Mouse (Mus musculus): ENCODE data around the gene Hs2st1. TPM values are rescaled to one million over a fixed set of nuclear protein-coding genes. Genes with fewer than 3 reads are reported as not detected.

The Hs2st1 gene
- polyA plus RNA-seq, 1 experiment: 3.0 TPM

DNA sequence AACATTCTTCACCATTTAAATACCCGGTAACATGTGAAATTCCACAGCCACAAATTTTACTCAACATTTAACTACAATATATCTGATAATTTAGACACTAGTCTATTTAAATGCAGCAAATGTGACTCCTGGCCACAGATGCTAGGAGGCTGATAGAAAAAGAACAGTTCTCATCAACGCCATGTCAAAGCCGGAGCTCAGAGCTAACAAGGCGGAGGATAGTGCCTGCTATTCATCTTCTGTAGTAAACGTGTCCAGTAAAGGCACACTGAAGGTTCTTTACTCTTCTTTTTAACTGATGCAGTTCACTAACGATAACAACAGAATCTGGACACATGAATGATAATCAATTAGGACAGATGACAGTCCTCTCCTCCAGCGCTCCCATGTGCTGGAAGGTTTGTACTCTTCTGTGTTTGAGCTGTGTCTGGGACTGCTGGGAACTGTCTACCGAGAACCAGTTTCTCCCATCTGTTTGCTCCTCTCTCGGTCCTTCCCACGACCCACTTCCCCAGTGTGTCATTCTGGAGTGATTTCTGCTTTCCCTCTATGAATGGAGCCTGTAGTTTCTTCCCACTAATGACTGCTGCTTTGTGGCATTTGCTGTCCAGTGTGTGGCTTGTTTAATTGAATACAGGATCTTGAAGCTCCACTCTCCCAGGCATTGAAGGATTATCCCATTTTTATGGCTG lies 50.3 kb downstream of the Hs2st1 start:
- Histone ChIP-seq H3K4me1 (ENCODE audit: control insufficient read depth, insufficient read depth, low read length) (no peaks in the 10 kb centered on the region), H3K27me3 (ENCODE audit: control insufficient read depth, insufficient read depth, low read length) (no peaks in the 10 kb centered on the region), H3K4me3 (ENCODE audit: control insufficient read depth, low read depth, low read length) (no peak overlapping the region), H3K36me3 (ENCODE audit: control insufficient read depth, insufficient read depth, low read length) (no peaks in the 10 kb centered on the region), H3K27ac (ENCODE audit: control insufficient read depth, insufficient read depth, low read depth, low read length) (no peak overlapping the region)
- TF ChIP-seq CTCF (IDR thresholded peaks at IDR 0.05; ENCODE audit: control insufficient read depth, insufficient read depth, insufficient replicate concordance, low read depth, low read length) (no peak), POLR2A (IDR thresholded peaks at IDR 0.05; ENCODE audit: control insufficient read depth, low read depth, low read length) (no peak)

DNA sequence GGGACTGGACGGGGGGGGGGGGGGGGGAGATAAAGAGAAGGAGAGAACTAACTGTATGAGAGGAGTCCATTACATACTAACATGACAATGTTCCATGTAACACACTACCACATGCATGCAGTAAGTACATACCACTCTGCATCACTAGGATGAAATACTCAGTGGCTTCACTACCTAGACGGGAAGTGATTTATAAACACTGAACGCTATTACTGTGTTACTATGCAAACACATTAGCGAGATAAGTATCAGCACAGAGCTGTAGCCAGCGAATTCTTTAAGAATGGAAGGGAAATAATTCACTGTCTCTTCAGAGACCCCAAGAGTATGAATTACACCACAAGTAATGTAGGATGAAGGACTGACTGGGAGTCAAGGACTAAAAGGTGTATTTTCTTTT lies 51.1 kb downstream of the Hs2st1 start:
- no peak overlapping the region for H3K4me3 ChIP-seq (ENCODE audit: control insufficient read depth, low read depth, low read length)
- H3K36me3 ChIP-seq (ENCODE audit: control insufficient read depth, insufficient read depth, low read length): no peaks in the 10 kb centered on the region
- H3K27me3 ChIP-seq (ENCODE audit: control insufficient read depth, insufficient read depth, low read length): no peaks in the 10 kb centered on the region
- no peaks in the 10 kb centered on the region for H3K4me1 ChIP-seq (ENCODE audit: control insufficient read depth, insufficient read depth, low read length)
- TF ChIP-seq CTCF (IDR thresholded peaks at IDR 0.05; ENCODE audit: control insufficient read depth, insufficient read depth, insufficient replicate concordance, low read depth, low read length) (no peak), POLR2A (IDR thresholded peaks at IDR 0.05; ENCODE audit: control insufficient read depth, low read depth, low read length) (no peak)
- H3K27ac ChIP-seq (ENCODE audit: control insufficient read depth, insufficient read depth, low read depth, low read length): no peak overlapping the region

DNA sequence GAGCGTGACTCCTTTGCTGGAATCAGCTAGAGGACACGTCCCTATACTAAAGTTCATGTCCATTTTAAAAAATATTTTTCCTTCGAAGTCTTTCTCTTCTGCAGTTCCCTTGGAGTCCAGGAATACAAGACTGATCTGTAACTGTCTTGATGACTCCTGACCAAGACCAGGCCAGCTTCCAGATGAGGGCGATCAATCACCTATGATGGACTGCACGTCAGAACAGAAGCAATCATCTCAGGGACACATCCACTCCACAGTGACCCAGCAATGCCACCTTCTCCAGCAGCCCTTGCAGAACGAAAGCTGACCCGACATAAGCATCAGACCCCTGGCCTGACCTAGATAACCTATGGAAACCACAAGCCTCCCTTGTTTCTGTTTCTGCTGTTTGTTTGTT lies 54.7 kb downstream of the Hs2st1 start:
- Histone ChIP-seq H3K36me3 (ENCODE audit: control insufficient read depth, insufficient read depth, low read length) (no peaks in the 10 kb centered on the region), H3K4me1 (ENCODE audit: control insufficient read depth, insufficient read depth, low read length) (no peaks in the 10 kb centered on the region), H3K27me3 (ENCODE audit: control insufficient read depth, insufficient read depth, low read length) (no peaks in the 10 kb centered on the region), H3K4me3 (ENCODE audit: control insufficient read depth, low read depth, low read length) (no peak overlapping the region), H3K27ac (ENCODE audit: control insufficient read depth, insufficient read depth, low read depth, low read length) (no peak overlapping the region)
- no peak for TF ChIP-seq CTCF (IDR thresholded peaks at IDR 0.05; ENCODE audit: control insufficient read depth, insufficient read depth, insufficient replicate concordance, low read depth, low read length)
- TF ChIP-seq POLR2A (IDR thresholded peaks at IDR 0.05; ENCODE audit: control insufficient read depth, low read depth, low read length): no peak

DNA sequence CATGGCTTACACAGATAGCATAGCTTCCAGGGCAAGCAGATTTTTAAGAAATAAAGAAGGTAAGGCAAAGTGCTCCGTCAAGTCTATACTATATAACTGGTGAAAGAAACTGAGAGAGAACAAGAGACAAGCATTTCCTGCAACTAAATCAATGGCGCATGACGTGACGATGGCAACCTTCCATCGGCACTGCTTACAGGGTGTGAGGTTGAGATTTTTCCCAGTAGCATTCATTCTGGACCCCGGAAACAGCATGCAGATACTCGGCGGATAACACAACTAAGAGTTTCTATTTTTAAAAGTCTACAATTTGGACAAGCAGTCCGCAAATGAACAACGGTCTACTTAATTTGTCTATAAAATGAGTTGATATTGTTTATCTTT lies 55.9 kb downstream of the Hs2st1 start:
- TF ChIP-seq CTCF (IDR thresholded peaks at IDR 0.05; ENCODE audit: control insufficient read depth, insufficient read depth, insufficient replicate concordance, low read depth, low read length) (no peak), POLR2A (IDR thresholded peaks at IDR 0.05; ENCODE audit: control insufficient read depth, low read depth, low read length) (no peak)
- Histone ChIP-seq H3K27ac (ENCODE audit: control insufficient read depth, insufficient read depth, low read depth, low read length) (no peak overlapping the region), H3K4me3 (ENCODE audit: control insufficient read depth, low read depth, low read length) (no peak overlapping the region), H3K27me3 (ENCODE audit: control insufficient read depth, insufficient read depth, low read length) (no peaks in the 10 kb centered on the region), H3K36me3 (ENCODE audit: control insufficient read depth, insufficient read depth, low read length) (no peaks in the 10 kb centered on the region), H3K4me1 (ENCODE audit: control insufficient read depth, insufficient read depth, low read length) (no peaks in the 10 kb centered on the region)

DNA sequence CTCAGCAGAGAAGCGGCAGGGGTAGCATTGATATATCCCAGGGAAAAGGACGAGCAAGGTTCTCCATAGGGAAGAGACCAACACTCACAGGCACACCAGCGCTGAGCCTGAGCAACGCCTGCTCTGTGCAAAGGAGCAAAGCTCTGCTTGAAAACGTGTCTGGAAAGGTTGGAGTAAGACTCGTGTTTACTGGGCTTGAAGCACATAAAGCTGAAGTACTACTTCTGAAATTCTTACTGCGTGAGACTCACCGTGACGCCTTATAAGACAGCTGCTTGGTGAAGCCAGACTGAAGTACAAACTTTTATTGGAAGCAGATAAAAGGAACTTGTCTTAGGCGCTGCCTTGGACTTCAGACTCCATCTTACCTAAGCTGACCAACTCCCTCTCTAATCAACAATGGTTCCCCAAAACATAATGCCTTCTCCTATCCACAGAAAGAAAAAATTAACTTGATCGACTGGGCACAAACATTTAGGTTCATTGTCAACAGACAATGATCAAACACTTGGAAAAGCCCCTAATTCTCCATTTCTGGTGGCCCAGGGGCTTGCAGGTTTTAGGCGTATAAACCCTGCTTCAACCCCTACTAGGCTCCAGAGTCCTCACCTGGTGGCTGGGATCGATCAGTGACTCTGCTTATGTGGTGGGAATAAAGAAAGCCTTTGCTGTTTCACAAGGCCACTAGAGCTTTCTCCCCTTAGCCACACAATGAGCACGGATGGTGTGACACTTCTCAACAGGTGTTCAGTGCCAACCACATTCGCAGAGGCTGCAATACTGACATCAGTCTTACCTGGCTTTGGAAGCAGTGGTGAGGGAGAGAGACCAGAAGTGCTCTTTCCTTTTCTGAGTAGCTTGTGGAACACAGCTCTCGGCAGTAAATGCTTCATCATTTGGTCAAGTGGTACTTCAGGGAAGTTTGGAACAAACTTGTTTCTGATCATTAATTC lies 56.5 kb downstream of the Hs2st1 start:
- Histone ChIP-seq H3K27me3 (ENCODE audit: control insufficient read depth, insufficient read depth, low read length) (no peaks in the 10 kb centered on the region), H3K4me3 (ENCODE audit: control insufficient read depth, low read depth, low read length) (no peak overlapping the region), H3K4me1 (ENCODE audit: control insufficient read depth, insufficient read depth, low read length) (no peaks in the 10 kb centered on the region), H3K27ac (ENCODE audit: control insufficient read depth, insufficient read depth, low read depth, low read length) (no peak overlapping the region), H3K36me3 (ENCODE audit: control insufficient read depth, insufficient read depth, low read length) (no peaks in the 10 kb centered on the region)
- TF ChIP-seq POLR2A (IDR thresholded peaks at IDR 0.05; ENCODE audit: control insufficient read depth, low read depth, low read length): no peak
- TF ChIP-seq CTCF (IDR thresholded peaks at IDR 0.05; ENCODE audit: control insufficient read depth, insufficient read depth, insufficient replicate concordance, low read depth, low read length): no peak

DNA sequence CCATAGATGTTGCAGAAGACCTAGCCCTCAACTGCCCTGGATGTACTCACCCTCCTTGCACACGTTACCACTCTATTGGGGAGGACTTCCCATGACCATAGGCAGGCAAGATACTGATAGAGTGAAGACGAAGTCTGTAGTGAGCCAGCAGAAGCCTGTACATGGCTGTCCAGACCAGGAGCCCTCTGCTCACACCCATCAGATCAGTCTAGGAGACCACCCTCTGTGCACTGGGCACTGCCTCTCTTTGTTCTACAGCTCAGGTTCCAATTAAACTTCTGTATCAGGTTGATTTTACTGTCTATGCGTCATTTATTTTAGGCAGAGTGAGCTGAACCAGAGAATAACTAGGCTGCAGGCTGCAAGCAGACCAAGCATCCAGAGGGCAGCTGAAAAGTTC lies 59.3 kb downstream of the Hs2st1 start:
- no peaks in the 10 kb centered on the region for H3K36me3 ChIP-seq (ENCODE audit: control insufficient read depth, insufficient read depth, low read length)
- H3K27ac ChIP-seq (ENCODE audit: control insufficient read depth, insufficient read depth, low read depth, low read length): no peak overlapping the region
- no peak overlapping the region for H3K4me3 ChIP-seq (ENCODE audit: control insufficient read depth, low read depth, low read length)
- no peaks in the 10 kb centered on the region for H3K27me3 ChIP-seq (ENCODE audit: control insufficient read depth, insufficient read depth, low read length)
- no peaks in the 10 kb centered on the region; the same call in 1 of the 2 replicates for H3K4me1 ChIP-seq (ENCODE audit: control insufficient read depth, insufficient read depth, low read length)
- no peak for TF ChIP-seq CTCF (IDR thresholded peaks at IDR 0.05; ENCODE audit: control insufficient read depth, insufficient read depth, insufficient replicate concordance, low read depth, low read length)
- no peak for TF ChIP-seq POLR2A (IDR thresholded peaks at IDR 0.05; ENCODE audit: control insufficient read depth, low read depth, low read length)

DNA sequence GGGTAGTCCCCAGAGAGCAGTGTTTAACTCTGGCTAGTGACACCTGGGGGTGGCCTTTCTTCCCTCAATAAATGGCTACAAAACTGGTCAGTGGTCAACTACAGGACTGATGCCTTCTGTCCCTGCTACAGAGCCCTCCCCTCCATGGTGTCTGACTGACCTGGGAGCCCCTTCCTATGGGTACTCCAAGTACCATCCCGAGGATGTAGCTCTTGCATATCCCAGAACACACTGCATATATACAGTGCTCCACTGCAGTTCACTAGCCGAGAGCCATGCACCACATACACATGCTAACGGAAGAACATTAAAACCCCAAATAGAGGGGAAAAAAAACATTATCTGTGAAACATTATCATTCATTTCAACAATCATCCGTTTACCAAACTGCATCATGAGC lies 61.6 kb downstream of the Hs2st1 start:
- no peak overlapping the region for H3K4me3 ChIP-seq (ENCODE audit: control insufficient read depth, low read depth, low read length)
- H3K36me3 ChIP-seq (ENCODE audit: control insufficient read depth, insufficient read depth, low read length): no peaks in the 10 kb centered on the region
- TF ChIP-seq POLR2A (IDR thresholded peaks at IDR 0.05; ENCODE audit: control insufficient read depth, low read depth, low read length): no peak
- no peaks in the 10 kb centered on the region for H3K27me3 ChIP-seq (ENCODE audit: control insufficient read depth, insufficient read depth, low read length)
- H3K4me1 ChIP-seq (ENCODE audit: control insufficient read depth, insufficient read depth, low read length): no peaks in the 10 kb centered on the region; the same call in 1 of the 2 replicates
- H3K27ac ChIP-seq (ENCODE audit: control insufficient read depth, insufficient read depth, low read depth, low read length): no peak overlapping the region
